Mouse (Mus musculus): ENCODE data around the gene Mpzl1.

Gene Mpzl1

GRCm38 (mm10) chr1:165655022-165655421 is 20.7 kb upstream of the Mpzl1 start:
- DNase-seq = peak; percentile 27 to 34

GRCm38 (mm10) chr1:165653126-165653885 is 19.0 kb upstream of the Mpzl1 start:
- DNase-seq = no peak

- DNase-seq = no peak
Measured at GRCm38 (mm10) chr1:165652507-165652906, 18.2 kb upstream of the Mpzl1 start.

GRCm38 (mm10) chr1:165651158-165651557 is 16.8 kb upstream of the Mpzl1 start:
- no peak for DNase-seq

GRCm38 (mm10) chr1:165645102-165645501 is 10.8 kb upstream of the Mpzl1 start:
- no peak for DNase-seq

GRCm38 (mm10) chr1:165643735-165644134 is 9.4 kb upstream of the Mpzl1 start:
- no peak for DNase-seq

GRCm38 (mm10) chr1:165642780-165643311 is 8.5 kb upstream of the Mpzl1 start:
- DNase-seq = no peak

- DNase-seq = peak; percentile 65 to 73
Measured at GRCm38 (mm10) chr1:165641786-165642771, 7.7 kb upstream of the Mpzl1 start.

GRCm38 (mm10) chr1:165641271-165641771 is 7.0 kb upstream of the Mpzl1 start:
- DNase-seq = peak; percentile 28 to 54

- DNase-seq = no peak
Measured at GRCm38 (mm10) chr1:165636289-165636688, 2.0 kb upstream of the Mpzl1 start.

- no peak for DNase-seq
Measured at GRCm38 (mm10) chr1:165635055-165635897, 938 bp upstream of the Mpzl1 start.

GRCm38 (mm10) chr1:165633345-165633744 is 993 bp downstream of the Mpzl1 start:
- no peak for DNase-seq

- no peak for DNase-seq
Measured at GRCm38 (mm10) chr1:165631136-165631535, 3.2 kb downstream of the Mpzl1 start.

GRCm38 (mm10) chr1:165629975-165630374 is 4.4 kb downstream of the Mpzl1 start:
- no peak for DNase-seq

- no peak for DNase-seq
Measured at GRCm38 (mm10) chr1:165628603-165629002, 5.7 kb downstream of the Mpzl1 start.

- DNase-seq = no peak
Measured at GRCm38 (mm10) chr1:165625896-165626295, 8.4 kb downstream of the Mpzl1 start.

GRCm38 (mm10) chr1:165625058-165625457 is 9.3 kb downstream of the Mpzl1 start:
- no peak for DNase-seq

- DNase-seq = no peak
Measured at GRCm38 (mm10) chr1:165618201-165618624, 16.1 kb downstream of the Mpzl1 start.

- DNase-seq = no peak
Measured at GRCm38 (mm10) chr1:165617166-165617891, 17.0 kb downstream of the Mpzl1 start.

- DNase-seq = no peak
Measured at GRCm38 (mm10) chr1:165616652-165617051, 17.7 kb downstream of the Mpzl1 start.

GRCm38 (mm10) chr1:165614793-165615192 is 19.5 kb downstream of the Mpzl1 start:
- DNase-seq = no peak
